ENCODE assay signal across 24 mouse cellular contexts in genomic region chr12:51823311-51823710, GRCm38 (mm10). TPM values are rescaled to one million over a fixed set of nuclear protein-coding genes. Genes with fewer than 3 reads are reported as not detected.
DNase-seq lines count a peak whose midpoint lies in the region; ATAC-seq and TF ChIP-seq lines count a peak whose summit lies in the region.
"Had no signal": no experiment of that assay in that cellular context is flagged by ENCODE, and none has a peak within 500 bp of the region (broad histone marks: within the 10 kb centered on the region; RNA-seq: fewer than 3 reads in every experiment).

No protein-coding gene starts in this region.

- TF ChIP-seq EP300 in liver, postnatal 0 days (IDR thresholded peaks at IDR 0.05; ENCODE audit: low read depth): no peak

- TF ChIP-seq CTCF in liver, postnatal 0 days (IDR thresholded peaks at IDR 0.05; ENCODE audit: low read depth): no peak
- no peak for TF ChIP-seq CTCF in kidney, adult 2 months (conservative IDR thresholded peaks at IDR 0.05; ENCODE audit: insufficient read depth, insufficient read length, low read depth, low read length)

- H3K9me3 ChIP-seq in liver, embryonic 12.5 days (replicated peaks): no peaks in the 10 kb centered on the region
- no peaks in the 10 kb centered on the region for H3K9me3 ChIP-seq in liver, postnatal 0 days (ENCODE audit: low read length)
- H3K9me3 ChIP-seq in liver, embryonic 13.5 days (replicated peaks): no peaks in the 10 kb centered on the region
- H3K9me3 ChIP-seq: embryonic facial prominence, embryonic 15.5 days; forebrain, embryonic 10.5 days; heart, embryonic 12.5 days; hindbrain, embryonic 12.5 days had no signal

- no peak for ATAC-seq in liver, embryonic 12.5 days
- no peak for ATAC-seq in liver, postnatal 0 days
- ATAC-seq in liver, embryonic 13.5 days (ENCODE audit: low read depth): no peak
- ATAC-seq: forebrain, embryonic 14.5 days; hindbrain, embryonic 16.5 days had no signal

- peaks cover 83% of the 10 kb centered on the region for H3K4me1 ChIP-seq in liver, embryonic 12.5 days
- H3K4me1 ChIP-seq in liver, postnatal 0 days (ENCODE audit: insufficient read depth): peaks cover 34% of the 10 kb centered on the region
- peaks cover 85% of the 10 kb centered on the region for H3K4me1 ChIP-seq in liver, embryonic 13.5 days (replicated peaks)
- H3K4me1 ChIP-seq in kidney, adult 2 months (ENCODE audit: control insufficient read depth, insufficient read depth, low read length): peaks cover 10% of the 10 kb centered on the region; the same call in 1 of the 2 replicates

- peak overlapping the region; percentile 74 for H3K27ac ChIP-seq in liver, embryonic 12.5 days
- H3K27ac ChIP-seq in liver, postnatal 0 days (ENCODE audit: low read depth): no peak overlapping the region
- peak overlapping the region; percentile 83 for H3K27ac ChIP-seq in liver, embryonic 13.5 days
- H3K27ac ChIP-seq in kidney, adult 2 months (ENCODE audit: insufficient read depth, low read depth, low read length): no peak overlapping the region
- H3K27ac ChIP-seq: embryonic facial prominence, embryonic 15.5 days; forebrain, embryonic 10.5 days; heart, adult 2 months; hindbrain, embryonic 12.5 days had no signal

- peaks cover 64% of the 10 kb centered on the region for H3K36me3 ChIP-seq in liver, embryonic 12.5 days
- H3K36me3 ChIP-seq in liver, postnatal 0 days (replicated peaks; ENCODE audit: insufficient read depth, low read length): peaks cover 24% of the 10 kb centered on the region
- peaks cover 55% of the 10 kb centered on the region for H3K36me3 ChIP-seq in liver, embryonic 13.5 days
- H3K36me3 ChIP-seq in kidney, adult 2 months (ENCODE audit: control insufficient read depth, insufficient read depth, low read length): peaks cover 2% of the 10 kb centered on the region; the same call in 1 of the 2 replicates

- H3K9ac ChIP-seq in liver, embryonic 12.5 days: no peak overlapping the region
- H3K9ac ChIP-seq in liver, postnatal 0 days (replicated peaks): no peak overlapping the region
- peak overlapping the region; percentile 44; the same call in 1 of the 2 replicates for H3K9ac ChIP-seq in liver, embryonic 13.5 days
- H3K9ac ChIP-seq: embryonic facial prominence, embryonic 15.5 days; heart, embryonic 12.5 days; hindbrain, embryonic 12.5 days had no signal

- peak; percentile 25 for DNase-seq in adrenal gland, adult 8-10 months
- no peak for DNase-seq in adrenal gland, adult 18-20 months (ENCODE audit: low spot score in 2 of 2)
- DNase-seq in liver, postnatal 0 days: no peak
- peak; percentile 43 for DNase-seq in adrenal gland, postnatal 10 days
- no peak for DNase-seq in liver, embryonic 13.5 days
- no peak for DNase-seq in B cell, adult 2 months
- no peak for DNase-seq in kidney, adult 2 months
- DNase-seq: cerebellum, adult 11 months; cerebellum, adult 8-10 months; cerebellum, postnatal 14 days; embryo, embryonic 11 days; gastrocnemius, postnatal 36 days; heart, adult 2 months; heart, postnatal 36 days; kidney, adult 11 months had no signal

- no peak for TF ChIP-seq POLR2A in kidney, adult 2 months (IDR thresholded peaks at IDR 0.05; ENCODE audit: low read depth, low read length)

- no peak overlapping the region for H3K4me3 ChIP-seq in liver, embryonic 12.5 days
- H3K4me3 ChIP-seq in liver, postnatal 0 days (ENCODE audit: low read depth, low read length): no peak overlapping the region
- no peak overlapping the region for H3K4me3 ChIP-seq in liver, embryonic 13.5 days (replicated peaks)
- no peak overlapping the region for H3K4me3 ChIP-seq in kidney, adult 2 months (ENCODE audit: insufficient read depth, low read depth, low read length)
- H3K4me3 ChIP-seq: embryonic facial prominence, embryonic 15.5 days; erythroblast, embryonic 14.5 days; forebrain, embryonic 10.5 days; heart, adult 2 months; heart, embryonic 12.5 days; hindbrain, embryonic 12.5 days had no signal

- peak overlapping the region; percentile 17; the same call in 1 of the 2 replicates for H3K4me2 ChIP-seq in liver, embryonic 12.5 days
- no peak overlapping the region for H3K4me2 ChIP-seq in liver, postnatal 0 days (ENCODE audit: low read depth, low read length)
- H3K4me2 ChIP-seq in liver, embryonic 13.5 days: peak overlapping the region; percentile 19; the same call in 1 of the 2 replicates
- H3K4me2 ChIP-seq: embryonic facial prominence, embryonic 15.5 days; heart, embryonic 12.5 days; hindbrain, embryonic 12.5 days had no signal

- 92% methylated on average over 5 of the region's 5 CpGs for WGBS in liver, embryonic 12.5 days (ENCODE audit: insufficient replicate concordance)
- WGBS in liver, postnatal 0 days (ENCODE audit: insufficient replicate concordance): 90% methylated on average over 5 of the region's 5 CpGs
- 90% methylated on average over 5 of the region's 5 CpGs for WGBS in liver, embryonic 13.5 days (ENCODE audit: insufficient replicate concordance)
- 70% methylated on average over 5 of the region's 5 CpGs for WGBS in kidney, adult 2 months

- no peaks in the 10 kb centered on the region for H3K27me3 ChIP-seq in liver, embryonic 12.5 days (replicated peaks)
- no peaks in the 10 kb centered on the region for H3K27me3 ChIP-seq in liver, postnatal 0 days (ENCODE audit: insufficient read depth, low read length)
- H3K27me3 ChIP-seq in liver, embryonic 13.5 days: no peaks in the 10 kb centered on the region
- H3K27me3 ChIP-seq in kidney, adult 2 months (replicated peaks; ENCODE audit: control insufficient read depth, insufficient read depth, low read length): no peaks in the 10 kb centered on the region
- H3K27me3 ChIP-seq: CH12.LX; embryonic facial prominence, embryonic 15.5 days; heart, embryonic 12.5 days; hindbrain, embryonic 12.5 days had no signal

RNA-seq across cellular contexts. Expression of gene Hectd1, which starts 6.0 kb away (rescaled TPM):
- 100 to 1,000 TPM in 1 of 4 experiments, 10 to 100 TPM in 3; 89.8 to 101 (median 93.6) TPM for total RNA-seq in adrenal gland, adult 8-10 months (2022)
- 10 to 100 TPM; 62.6 to 84.1 TPM for total RNA-seq in adrenal gland, adult 18-20 months (2021)
- 48.0 and 48.4 TPM in 2 replicates for polyA plus RNA-seq in liver, embryonic 12.5 days (2016; fragmentation: Nextera tagmentation; extraction: Ambion mirVana)
- polyA plus RNA-seq in liver, postnatal 0 days (2015; fragmentation: Nextera tagmentation; extraction: Ambion mirVana): 18.2 and 20.6 TPM in 2 replicates
- 10 to 100 TPM; 80.1 to 89.3 TPM for total RNA-seq in adrenal gland, postnatal 10 days (2021)
- 29.6 and 32.1 TPM in 2 replicates for polyA plus RNA-seq in liver, embryonic 13.5 days (2015; fragmentation: Nextera tagmentation; extraction: Ambion mirVana)
- 18.2 and 20.6 TPM in 2 replicates for polyA plus RNA-seq in kidney, adult 2 months (2012; rRNA removed)

Comparison
In these comparisons a context has a peak if more than half of its experiments do, and no peak if none do; other contexts are left out.
1. DNase-seq: peak in adrenal gland, adult 8-10 months (single experiment) and adrenal gland, postnatal 10 days (single experiment); none in adrenal gland, adult 18-20 months (0 of 2), liver, postnatal 0 days (single experiment), liver, embryonic 13.5 days (single experiment), B cell, adult 2 months (0 of 2) and kidney, adult 2 months (single experiment).
2. H3K27ac ChIP-seq: peak in liver, embryonic 12.5 days (single experiment) and liver, embryonic 13.5 days (single experiment); none in liver, postnatal 0 days (single experiment) and kidney, adult 2 months (single experiment).